Mouse (Mus musculus) lung, adult 2 months (tissue): ENCODE results near the gene Kcnma1.

Source experiments
- CTCF ChIP-seq: fragments of 200-500 bp; IDR thresholded peaks from 2 replicates; pipeline ENCODE4 v1.5.1; 2011; ENCODE audit warnings: mild to moderate bottlenecking, low read length, control low read depth; ENCODE audit not compliant: insufficient read depth
- POLR2A ChIP-seq: fragments of 200-500 bp; IDR thresholded peaks from 2 replicates; pipeline ENCODE4 v1.6.1; 2011; ENCODE audit warnings: low read depth, mild to moderate bottlenecking, control low read depth, low read length, borderline replicate concordance; ENCODE audit errors: extremely low read depth

DNA sequence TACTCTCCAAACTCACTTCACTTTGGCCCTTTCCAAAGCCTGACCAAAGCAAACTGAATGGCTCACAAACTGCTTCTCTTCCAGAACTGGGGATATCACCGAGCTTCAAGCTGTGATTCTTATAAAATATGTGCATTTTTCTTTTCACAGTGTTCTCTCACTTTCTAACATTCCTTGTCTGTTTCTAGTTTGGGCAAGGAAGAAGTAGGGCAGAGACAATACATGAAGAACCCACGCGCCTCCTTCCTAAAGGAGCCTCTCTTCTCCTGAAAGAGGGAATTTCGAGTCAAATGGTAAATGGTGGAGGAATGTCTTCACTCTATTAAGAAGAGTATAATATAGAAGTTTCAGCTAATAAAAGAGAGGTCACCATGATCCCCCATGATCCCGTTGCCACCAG lies 709.0 kb downstream of the Kcnma1 start:
- TF ChIP-seq POLR2A (no peak), CTCF (no peak)
